Mouse (Mus musculus) small intestine, adult 2 months (tissue): ENCODE measurements around the gene Arhgap31. TPM values are rescaled to one million over a fixed set of nuclear protein-coding genes. Genes with fewer than 3 reads are reported as not detected.
A peak's percentile ranks its signal among the peaks of the same experiment; 100 is the strongest.
"Not testable (repeated sequence)": the region's sequence is repeated elsewhere in the genome, so short reads cannot be mapped to it uniquely, and the experiment has no call there.

Experiments
- H3K27ac ChIP-seq: fragments of 200-500 bp; 2 replicates; pipeline ENCODE4 v1.5.1; 2012; ENCODE audit warnings: low read depth, low read length, control low read depth, inconsistent platforms; ENCODE audit not compliant: insufficient read depth
- H3K27me3 ChIP-seq: fragments of 200-500 bp; 2 replicates; pipeline ENCODE4 v1.6.1; 2012; ENCODE audit warnings: mild to moderate bottlenecking, moderate library complexity, low read length, inconsistent platforms; ENCODE audit not compliant: control insufficient read depth, insufficient read depth
- H3K36me3 ChIP-seq: fragments of 200-500 bp; 2 replicates; pipeline ENCODE4 v1.6.1; 2012; ENCODE audit warnings: mild to moderate bottlenecking, low read length, control low read depth, inconsistent platforms; ENCODE audit not compliant: control insufficient read depth, insufficient read depth
- H3K4me1 ChIP-seq: fragments of 200-500 bp; 2 replicates; pipeline ENCODE4 v1.6.1; 2012; ENCODE audit warnings: low read length, inconsistent platforms, mixed read lengths; ENCODE audit not compliant: control insufficient read depth, insufficient read depth, insufficient read length
- H3K4me3 ChIP-seq: fragments of 200-500 bp; 2 replicates; pipeline ENCODE4 v1.5.1; 2012; ENCODE audit warnings: low read depth, mild to moderate bottlenecking, control low read depth, inconsistent platforms, low read length, moderate library complexity
- CTCF ChIP-seq: fragments of 200-500 bp; IDR thresholded peaks from 2 replicates; pipeline ENCODE4 v1.5.1; 2012; ENCODE audit warnings: low read depth, mild to moderate bottlenecking, control low read depth, inconsistent platforms, low read length, moderate library complexity, mixed read lengths; ENCODE audit not compliant: insufficient replicate concordance, insufficient read length; ENCODE audit errors: extremely low read depth
- POLR2A ChIP-seq: fragments of 200-500 bp; IDR thresholded peaks from 2 replicates; pipeline ENCODE4 v1.6.1; 2012; ENCODE audit warnings: low read depth, mild to moderate bottlenecking, control low read depth, inconsistent platforms, low read length, moderate library complexity
- WGBS: fragments of 180-500 bp; shearing (Covaris S2); methylation state at CpG from one replicate; pipeline ENCODE4 v1.1.7; 2018; 5-methylcytosine and 5-hydroxymethylcytosine counted together
- polyA plus RNA-seq: library from polyadenylated mRNA; depleted of rRNA; stranded (reverse); fragments of >200 nt; gene quantifications from 2 replicates; pipeline ENCODE4 v1.2.3, GENCODE M21; 2012

Arhgap31 gene
- polyA plus RNA-seq, 1 experiment: 4.0 TPM

GRCm38 (mm10) chr16:38687673-38688072 is 25.4 kb downstream of the Arhgap31 start:
- Histone ChIP-seq H3K27ac (no peak overlapping the region), H3K4me1 (no peaks in the 10 kb centered on the region)
- TF ChIP-seq POLR2A (no peak), CTCF (no peak)

GRCm38 (mm10) chr16:38683094-38683493 is 30.0 kb downstream of the Arhgap31 start:
- no peaks in the 10 kb centered on the region for H3K36me3 ChIP-seq
- WGBS: 52% methylated on average over 7 of the region's 7 CpGs
- H3K4me1 ChIP-seq: peaks cover 2% of the 10 kb centered on the region; the same call in 1 of the 2 replicates
- TF ChIP-seq POLR2A: no peak
- TF ChIP-seq CTCF: no peak
- H3K4me3 ChIP-seq: no peak overlapping the region
- H3K27ac ChIP-seq: no peak overlapping the region
- H3K27me3 ChIP-seq: no peaks in the 10 kb centered on the region

More at GRCm38 (mm10) chr16:38687673-38688072, 25.4 kb downstream of the Arhgap31 start:
- Histone ChIP-seq H3K36me3 (no peaks in the 10 kb centered on the region), H3K27me3 (no peaks in the 10 kb centered on the region), H3K4me3 (no peak overlapping the region)
- 74% methylated on average over 6 of the region's 6 CpGs for WGBS

- no peak overlapping the region for H3K27ac ChIP-seq
- no peaks in the 10 kb centered on the region for H3K27me3 ChIP-seq
- H3K4me3 ChIP-seq: no peak overlapping the region
- peaks cover 2% of the 10 kb centered on the region; the same call in 1 of the 2 replicates for H3K4me1 ChIP-seq
- WGBS: 82% methylated on average over 2 of the region's 2 CpGs
- TF ChIP-seq CTCF: no peak
- no peak for TF ChIP-seq POLR2A
- H3K36me3 ChIP-seq: no peaks in the 10 kb centered on the region
Measured at GRCm38 (mm10) chr16:38681313-38681712, 31.8 kb downstream of the Arhgap31 start.

GRCm38 (mm10) chr16:38679431-38680021 is 33.5 kb downstream of the Arhgap31 start:
- 57% methylated on average over 12 of the region's 12 CpGs for WGBS
- no peak overlapping the region for H3K27ac ChIP-seq
- no peaks in the 10 kb centered on the region for H3K36me3 ChIP-seq
- H3K4me1 ChIP-seq: peaks cover 2% of the 10 kb centered on the region; the same call in 1 of the 2 replicates
- peak overlapping the region; percentile 7; the same call in 1 of the 2 replicates for H3K4me3 ChIP-seq
- TF ChIP-seq CTCF (no peak), POLR2A (no peak)
- H3K27me3 ChIP-seq: no peaks in the 10 kb centered on the region

- TF ChIP-seq POLR2A (no peak), CTCF (no peak)
- Histone ChIP-seq H3K4me3 (no peak overlapping the region), H3K36me3 (no peaks in the 10 kb centered on the region), H3K4me1 (peaks cover 2% of the 10 kb centered on the region; the same call in 1 of the 2 replicates), H3K27ac (no peak overlapping the region), H3K27me3 (no peaks in the 10 kb centered on the region)
- WGBS: 81% methylated on average over 8 of the region's 8 CpGs
Measured at GRCm38 (mm10) chr16:38678853-38679252, 34.2 kb downstream of the Arhgap31 start.

GRCm38 (mm10) chr16:38677941-38678340 is 35.1 kb downstream of the Arhgap31 start:
- 78% methylated on average over 2 of the region's 2 CpGs for WGBS
- not testable (repeated sequence) for H3K36me3 ChIP-seq, H3K27ac ChIP-seq, H3K27me3 ChIP-seq, H3K4me1 ChIP-seq, H3K4me3 ChIP-seq

- Histone ChIP-seq H3K36me3 (no peaks in the 10 kb centered on the region), H3K27ac (no peak overlapping the region), H3K4me3 (no peak overlapping the region), H3K4me1 (peaks cover 2% of the 10 kb centered on the region; the same call in 1 of the 2 replicates), H3K27me3 (no peaks in the 10 kb centered on the region)
- no peak for TF ChIP-seq POLR2A
- no peak for TF ChIP-seq CTCF
- 83% methylated on average over 6 of the region's 6 CpGs for WGBS
Measured at GRCm38 (mm10) chr16:38677171-38677570, 35.9 kb downstream of the Arhgap31 start.
